Mouse (Mus musculus) embryonic facial prominence, embryonic 11.5 days (tissue): ENCODE measurements around the gene Cep152. TPM values are rescaled to one million over a fixed set of nuclear protein-coding genes. Genes with fewer than 3 reads are reported as not detected.

ENCODE experiments used
- ATAC-seq: fragments of 200-750 bp; cut with Nextera tagmentation; replicated peaks from 2 replicates; pipeline ENCODE4 v1.8.0; 2017; ENCODE audit warnings: low read depth; ENCODE audit not compliant: insufficient number of reproducible peaks, low FRiP score, low TSS enrichment
- DNase-seq: peaks from one replicate; pipeline ENCODE4 v3.0.0-alpha.2; 2015; ENCODE audit warnings: low spot score
- H3K27ac ChIP-seq: fragments of 300-500 bp; sonication (generic); replicated peaks from 2 replicates; pipeline ENCODE4 v1.5.1; 2014; ENCODE audit warnings: mild to moderate bottlenecking, low read depth, low read length, control low read depth
- H3K27me3 ChIP-seq: fragments of 300-500 bp; sonication (generic); 2 replicates; pipeline ENCODE4 v1.6.1; 2014; ENCODE audit warnings: mild to moderate bottlenecking, low read length, moderate library complexity, mixed read lengths; ENCODE audit not compliant: control insufficient read depth, insufficient read depth
- H3K36me3 ChIP-seq: fragments of 300-500 bp; sonication (generic); replicated peaks from 2 replicates; pipeline ENCODE4 v1.6.1; 2014; ENCODE audit warnings: low read depth, mild to moderate bottlenecking, low read length, moderate library complexity, mixed read lengths; ENCODE audit not compliant: control insufficient read depth, insufficient read depth
- H3K4me1 ChIP-seq: fragments of 300-500 bp; sonication (generic); 2 replicates; pipeline ENCODE4 v1.6.1; 2014; ENCODE audit warnings: low read length, mixed read lengths; ENCODE audit not compliant: control insufficient read depth, insufficient read depth
- H3K4me2 ChIP-seq: fragments of 300-500 bp; sonication (generic); 2 replicates; pipeline ENCODE4 v1.6.1; 2014; ENCODE audit warnings: low read depth, mild to moderate bottlenecking, control low read depth, low read length, moderate library complexity
- H3K4me3 ChIP-seq: fragments of 300-500 bp; sonication (generic); 2 replicates; pipeline ENCODE4 v1.5.1; 2014; ENCODE audit warnings: low read depth, low read length, control low read depth
- H3K9ac ChIP-seq: fragments of 300-500 bp; sonication (generic); replicated peaks from 2 replicates; pipeline ENCODE4 v1.6.1; 2014; ENCODE audit warnings: mild to moderate bottlenecking, control low read depth, low read length
- H3K9me3 ChIP-seq: fragments of 300-500 bp; sonication (generic); replicated peaks from 2 replicates; pipeline ENCODE4 v1.6.1; 2016; ENCODE audit warnings: mild to moderate bottlenecking, low read length, inconsistent platforms, mixed read lengths; ENCODE audit not compliant: control insufficient read depth
- WGBS: fragments of 180-500 bp; shearing (Covaris S2); extraction: QIAGEN DNeasy Blood & Tissue Kit; methylation state at CpG from one replicate; pipeline ENCODE4 v1.1.7; 2014; 5-methylcytosine and 5-hydroxymethylcytosine counted together
- polyA plus RNA-seq: library from polyadenylated mRNA; unstranded; fragments of >200 nt; fragmentation: Nextera tagmentation; extraction: Ambion mirVana; gene quantifications from 2 replicates; pipeline ENCODE4 v1.2.1, GENCODE M21; 2014

The Cep152 gene
- polyA plus RNA-seq, 1 experiment from 2014 or later: 8.7 TPM

GRCm38 (mm10) chr2:125665213-125665612 lies 40.3 kb upstream of the Cep152 start:
- Histone ChIP-seq H3K4me2 (no peak overlapping the region), H3K9ac (no peak overlapping the region), H3K4me1 (no peaks in the 10 kb centered on the region), H3K4me3 (no peak overlapping the region), H3K27ac (no peak overlapping the region), H3K36me3 (no peaks in the 10 kb centered on the region), H3K27me3 (no peaks in the 10 kb centered on the region), H3K9me3 (no peaks in the 10 kb centered on the region)
- 82% methylated on average over 5 of the region's 5 CpGs for WGBS
- no peak for ATAC-seq
- DNase-seq: no peak

GRCm38 (mm10) chr2:125662517-125662916 lies 37.6 kb upstream of the Cep152 start:
- Histone ChIP-seq H3K27me3 (no peaks in the 10 kb centered on the region), H3K4me3 (no peak overlapping the region), H3K36me3 (no peaks in the 10 kb centered on the region), H3K4me2 (no peak overlapping the region), H3K27ac (no peak overlapping the region), H3K9ac (no peak overlapping the region), H3K4me1 (no peaks in the 10 kb centered on the region), H3K9me3 (no peaks in the 10 kb centered on the region)
- DNase-seq (no peak), ATAC-seq (no peak)
- 89% methylated on average over 3 of the region's 3 CpGs for WGBS

GRCm38 (mm10) chr2:125661156-125661555 lies 36.2 kb upstream of the Cep152 start:
- H3K27ac ChIP-seq: no peak overlapping the region
- WGBS: 54% methylated on average over 4 of the region's 4 CpGs
- no peak overlapping the region for H3K4me3 ChIP-seq
- ATAC-seq (peak; percentile 8; the same call in 1 of the 2 replicates), DNase-seq (no peak)
- H3K27me3 ChIP-seq: no peaks in the 10 kb centered on the region
- H3K36me3 ChIP-seq: no peaks in the 10 kb centered on the region
- peak overlapping the region; percentile 54 for H3K9ac ChIP-seq
- no peaks in the 10 kb centered on the region for H3K4me1 ChIP-seq
- peak overlapping the region; percentile 46 for H3K4me2 ChIP-seq
- H3K9me3 ChIP-seq: no peaks in the 10 kb centered on the region

GRCm38 (mm10) chr2:125660537-125661130 lies 35.7 kb upstream of the Cep152 start:
- Histone ChIP-seq H3K9ac (peak overlapping the region; percentile 54), H3K4me1 (no peaks in the 10 kb centered on the region), H3K9me3 (no peaks in the 10 kb centered on the region), H3K36me3 (no peaks in the 10 kb centered on the region), H3K4me3 (peak overlapping the region; percentile 20), H3K27ac (no peak overlapping the region), H3K4me2 (peak overlapping the region; percentile 46), H3K27me3 (no peaks in the 10 kb centered on the region)
- DNase-seq (peak; percentile 47), ATAC-seq (peak; percentile 67)
- WGBS: 38% methylated on average over 20 of the region's 20 CpGs

GRCm38 (mm10) chr2:125659823-125660536 lies 35.1 kb upstream of the Cep152 start:
- Histone ChIP-seq H3K36me3 (no peaks in the 10 kb centered on the region), H3K4me2 (peak overlapping the region; percentile 46), H3K9ac (peak overlapping the region; percentile 39; the same call in 1 of the 2 replicates), H3K4me1 (no peaks in the 10 kb centered on the region), H3K27me3 (no peaks in the 10 kb centered on the region), H3K27ac (no peak overlapping the region), H3K9me3 (no peaks in the 10 kb centered on the region), H3K4me3 (peak overlapping the region; percentile 20)
- 13% methylated on average over 10 of the region's 10 CpGs for WGBS
- ATAC-seq (peak; percentile 51; the same call in 1 of the 2 replicates), DNase-seq (peak; percentile 86)

GRCm38 (mm10) chr2:125655391-125655790 lies 30.5 kb upstream of the Cep152 start:
- no peak for DNase-seq
- no peak overlapping the region for H3K9ac ChIP-seq
- WGBS: 86% methylated on average over 9 of the region's 9 CpGs
- H3K36me3 ChIP-seq: no peaks in the 10 kb centered on the region
- no peak overlapping the region for H3K4me2 ChIP-seq
- H3K9me3 ChIP-seq: no peaks in the 10 kb centered on the region
- ATAC-seq: no peak
- no peaks in the 10 kb centered on the region for H3K4me1 ChIP-seq
- no peak overlapping the region for H3K27ac ChIP-seq
- no peaks in the 10 kb centered on the region for H3K27me3 ChIP-seq
- no peak overlapping the region for H3K4me3 ChIP-seq

GRCm38 (mm10) chr2:125653286-125653685 lies 28.4 kb upstream of the Cep152 start:
- Histone ChIP-seq H3K27ac (no peak overlapping the region), H3K4me3 (no peak overlapping the region), H3K4me2 (no peak overlapping the region), H3K9ac (no peak overlapping the region), H3K27me3 (no peaks in the 10 kb centered on the region), H3K9me3 (no peaks in the 10 kb centered on the region), H3K4me1 (no peaks in the 10 kb centered on the region), H3K36me3 (no peaks in the 10 kb centered on the region)
- ATAC-seq (no peak), DNase-seq (no peak)
- 92% methylated on average over 2 of the region's 2 CpGs for WGBS

GRCm38 (mm10) chr2:125651563-125651962 lies 26.6 kb upstream of the Cep152 start:
- Histone ChIP-seq H3K4me2 (no peak overlapping the region), H3K27ac (no peak overlapping the region), H3K27me3 (no peaks in the 10 kb centered on the region), H3K4me1 (no peaks in the 10 kb centered on the region), H3K4me3 (no peak overlapping the region), H3K9ac (no peak overlapping the region), H3K9me3 (no peaks in the 10 kb centered on the region), H3K36me3 (no peaks in the 10 kb centered on the region)
- ATAC-seq (no peak), DNase-seq (no peak)
- WGBS: 83% methylated on average over 8 of the region's 8 CpGs
